Mouse (Mus musculus): ENCODE measurements around the gene Otop2. TPM values are rescaled to one million over a fixed set of nuclear protein-coding genes. Genes with fewer than 3 reads are reported as not detected.

Gene Otop2
- polyA plus RNA-seq, 1 experiment: not detected

GRCm38 (mm10) chr11:115374695-115375425 is 67.9 kb downstream of the Otop2 start:
- WGBS: 55% methylated on average over 12 of the region's 12 CpGs
- H3K4me1 ChIP-seq (ENCODE audit: control insufficient read depth, insufficient read depth, low read length): peaks cover 14% of the 10 kb centered on the region
- peak overlapping the region; percentile 50; the same call in 1 of the 2 replicates for H3K4me3 ChIP-seq (ENCODE audit: insufficient read depth, low read depth, low read length)
- H3K27ac ChIP-seq (ENCODE audit: insufficient read depth, low read depth, low read length): peak overlapping the region; percentile 61
- TF ChIP-seq POLR2A (IDR thresholded peaks at IDR 0.05; ENCODE audit: insufficient read depth, low read depth, low read length): no peak
- TF ChIP-seq CTCF (IDR thresholded peaks at IDR 0.05; ENCODE audit: insufficient read depth, low read depth, low read length): no peak

DNA sequence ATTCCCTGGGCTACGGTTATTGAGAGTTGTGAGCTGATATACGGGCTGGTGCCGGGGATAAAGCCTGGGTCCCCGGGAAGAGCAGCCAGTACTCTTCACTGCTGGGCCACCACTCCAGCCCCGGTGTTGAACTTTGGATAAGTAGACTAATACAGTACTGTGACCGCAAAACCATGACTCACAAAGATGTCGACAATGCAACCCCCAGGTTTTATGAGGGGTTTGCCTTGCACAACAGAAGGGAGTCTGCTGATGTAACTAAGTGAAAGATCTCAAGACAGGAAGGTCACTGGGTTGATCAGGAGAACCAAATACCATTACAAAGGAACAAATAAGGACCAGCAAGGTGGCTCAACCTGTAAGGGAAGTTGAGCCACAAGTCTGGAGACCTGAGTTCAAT is 69.8 kb downstream of the Otop2 start:
- WGBS: 60% methylated on average over 7 of the region's 7 CpGs
- no peak overlapping the region for H3K4me3 ChIP-seq (ENCODE audit: insufficient read depth, low read depth, low read length)
- H3K4me1 ChIP-seq (ENCODE audit: control insufficient read depth, insufficient read depth, low read length): peaks cover 14% of the 10 kb centered on the region
- no peak overlapping the region for H3K27ac ChIP-seq (ENCODE audit: insufficient read depth, low read depth, low read length)
- TF ChIP-seq CTCF (IDR thresholded peaks at IDR 0.05; ENCODE audit: insufficient read depth, low read depth, low read length): no peak
- TF ChIP-seq POLR2A (IDR thresholded peaks at IDR 0.05; ENCODE audit: insufficient read depth, low read depth, low read length): no peak

GRCm38 (mm10) chr11:115377254-115377653 is 70.3 kb downstream of the Otop2 start:
- Histone ChIP-seq H3K4me3 (ENCODE audit: insufficient read depth, low read depth, low read length) (no peak overlapping the region), H3K27ac (ENCODE audit: insufficient read depth, low read depth, low read length) (no peak overlapping the region), H3K4me1 (ENCODE audit: control insufficient read depth, insufficient read depth, low read length) (peaks cover 14% of the 10 kb centered on the region)
- 94% methylated on average over 4 of the region's 4 CpGs for WGBS
- TF ChIP-seq CTCF (IDR thresholded peaks at IDR 0.05; ENCODE audit: insufficient read depth, low read depth, low read length) (no peak), POLR2A (IDR thresholded peaks at IDR 0.05; ENCODE audit: insufficient read depth, low read depth, low read length) (no peak)

- Histone ChIP-seq H3K27ac (ENCODE audit: insufficient read depth, low read depth, low read length) (no peak overlapping the region), H3K4me3 (ENCODE audit: insufficient read depth, low read depth, low read length) (no peak overlapping the region), H3K4me1 (ENCODE audit: control insufficient read depth, insufficient read depth, low read length) (peaks cover 17% of the 10 kb centered on the region)
- WGBS: 87% methylated on average over 7 of the region's 7 CpGs
- no peak for TF ChIP-seq POLR2A (IDR thresholded peaks at IDR 0.05; ENCODE audit: insufficient read depth, low read depth, low read length)
- TF ChIP-seq CTCF (IDR thresholded peaks at IDR 0.05; ENCODE audit: insufficient read depth, low read depth, low read length): no peak
Observed at GRCm38 (mm10) chr11:115377854-115378253, 70.9 kb downstream of the Otop2 start.

DNA sequence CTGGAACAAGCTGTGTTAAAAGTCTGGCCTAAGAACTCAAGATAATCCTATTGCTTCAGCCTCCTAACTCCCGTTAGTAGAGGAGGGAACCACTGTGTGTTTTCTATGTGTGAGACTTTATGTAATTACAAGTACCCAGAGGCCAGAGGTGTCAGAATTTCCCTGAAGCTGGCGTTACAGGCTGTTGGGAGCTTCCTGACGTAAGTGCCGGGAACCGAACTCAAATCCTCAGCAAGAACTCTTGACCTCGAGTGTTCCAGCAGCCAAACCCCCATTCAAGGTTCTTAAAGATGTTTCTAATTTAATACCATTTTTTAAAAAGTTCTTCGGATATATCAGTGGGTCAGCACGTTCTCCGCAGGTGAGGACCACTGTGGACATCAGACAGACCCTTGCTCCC is 74.3 kb downstream of the Otop2 start:
- TF ChIP-seq POLR2A (IDR thresholded peaks at IDR 0.05; ENCODE audit: insufficient read depth, low read depth, low read length) (no peak), CTCF (IDR thresholded peaks at IDR 0.05; ENCODE audit: insufficient read depth, low read depth, low read length) (no peak)
- no peak overlapping the region for H3K27ac ChIP-seq (ENCODE audit: insufficient read depth, low read depth, low read length)
- 35% methylated on average over 9 of the region's 9 CpGs for WGBS
- H3K4me3 ChIP-seq (ENCODE audit: insufficient read depth, low read depth, low read length): no peak overlapping the region
- H3K4me1 ChIP-seq (ENCODE audit: control insufficient read depth, insufficient read depth, low read length): peaks cover 36% of the 10 kb centered on the region

Other genes starting within 250 kb of the Otop2 start
- gene Cd300e, start 245.0 kb upstream of the Otop2 start, polyA plus RNA-seq (2012; ENCODE audit: insufficient read depth, insufficient read length, low replicate concordance, missing spikeins): not detected in 2 replicates
- gene Rab37, start 215.7 kb upstream of the Otop2 start, polyA plus RNA-seq (2012; ENCODE audit: insufficient read depth, insufficient read length, low replicate concordance, missing spikeins): not detected in 2 replicates
- not detected in 2 replicates for gene Cd300lf, start 173.2 kb upstream of the Otop2 start, polyA plus RNA-seq (2012; ENCODE audit: insufficient read depth, insufficient read length, low replicate concordance, missing spikeins)
- gene Slc9a3r1, start 143.8 kb upstream of the Otop2 start, polyA plus RNA-seq (2012; ENCODE audit: insufficient read depth, insufficient read length, low replicate concordance, missing spikeins): 241 TPM in 1 of 2 replicates, not detected in the other
- not detected in 2 replicates for gene Tmem104, start 119.7 kb upstream of the Otop2 start, polyA plus RNA-seq (2012; ENCODE audit: insufficient read depth, insufficient read length, low replicate concordance, missing spikeins)
- not detected in 2 replicates for gene Nat9, start 119.3 kb upstream of the Otop2 start, polyA plus RNA-seq (2012; ENCODE audit: insufficient read depth, insufficient read length, low replicate concordance, missing spikeins)
- not detected in 2 replicates for gene Grin2c, start 39.9 kb upstream of the Otop2 start, polyA plus RNA-seq (2012; ENCODE audit: insufficient read depth, insufficient read length, low replicate concordance, missing spikeins)
- not detected in 2 replicates for gene Fdxr, start 30.1 kb upstream of the Otop2 start, polyA plus RNA-seq (2012; ENCODE audit: insufficient read depth, insufficient read length, low replicate concordance, missing spikeins)
- gene Fads6, start 9.5 kb upstream of the Otop2 start, polyA plus RNA-seq (2012; ENCODE audit: insufficient read depth, insufficient read length, low replicate concordance, missing spikeins): not detected in 2 replicates
- gene Ush1g, start 14.9 kb downstream of the Otop2 start, polyA plus RNA-seq (2012; ENCODE audit: insufficient read depth, insufficient read length, low replicate concordance, missing spikeins): not detected in 2 replicates
- not detected in 2 replicates for gene Otop3, start 27.6 kb downstream of the Otop2 start, polyA plus RNA-seq (2012; ENCODE audit: insufficient read depth, insufficient read length, low replicate concordance, missing spikeins)
- gene Hid1, start 60.6 kb downstream of the Otop2 start, polyA plus RNA-seq (2012; ENCODE audit: insufficient read depth, insufficient read length, low replicate concordance, missing spikeins): not detected in 2 replicates
- gene Cdr2l, start 74.8 kb downstream of the Otop2 start, polyA plus RNA-seq (2012; ENCODE audit: insufficient read depth, insufficient read length, low replicate concordance, missing spikeins): not detected in 2 replicates
- not detected in 2 replicates for gene Mrpl58, start 96.6 kb downstream of the Otop2 start, polyA plus RNA-seq (2012; ENCODE audit: insufficient read depth, insufficient read length, low replicate concordance, missing spikeins)
- gene Atp5h, start 112.8 kb downstream of the Otop2 start, polyA plus RNA-seq (2012; ENCODE audit: insufficient read depth, insufficient read length, low replicate concordance, missing spikeins): not detected in 2 replicates
- gene Kctd2, start 113.0 kb downstream of the Otop2 start, polyA plus RNA-seq (2012; ENCODE audit: insufficient read depth, insufficient read length, low replicate concordance, missing spikeins): not detected in 2 replicates
- gene Trim80, start 133.4 kb downstream of the Otop2 start, polyA plus RNA-seq (2012; ENCODE audit: insufficient read depth, insufficient read length, low replicate concordance, missing spikeins): not detected in 2 replicates
- not detected in 2 replicates for gene Slc16a5, start 155.3 kb downstream of the Otop2 start, polyA plus RNA-seq (2012; ENCODE audit: insufficient read depth, insufficient read length, low replicate concordance, missing spikeins)
- not detected in 2 replicates for gene Armc7, start 168.5 kb downstream of the Otop2 start, polyA plus RNA-seq (2012; ENCODE audit: insufficient read depth, insufficient read length, low replicate concordance, missing spikeins)
- gene Nt5c, start 184.7 kb downstream of the Otop2 start, polyA plus RNA-seq (2012; ENCODE audit: insufficient read depth, insufficient read length, low replicate concordance, missing spikeins): not detected in 2 replicates
- not detected in 2 replicates for gene Jpt1, start 207.2 kb downstream of the Otop2 start, polyA plus RNA-seq (2012; ENCODE audit: insufficient read depth, insufficient read length, low replicate concordance, missing spikeins)
- gene Sumo2, start 229.1 kb downstream of the Otop2 start, polyA plus RNA-seq (2012; ENCODE audit: insufficient read depth, insufficient read length, low replicate concordance, missing spikeins): 478 TPM in 1 of 2 replicates, not detected in the other